Mouse (Mus musculus) heart, adult 2 months (tissue): ENCODE measurements around the gene Taar6. TPM values are rescaled to one million over a fixed set of nuclear protein-coding genes. Genes with fewer than 3 reads are reported as not detected.
A peak's percentile ranks its signal among the peaks of the same experiment; 100 is the strongest.

Experiments used
- DNase-seq, 2 experiments: peaks; one replicate each; pipeline ENCODE4 v3.0.0; 2021
- H3K27ac ChIP-seq: fragments of 200-600 bp; 2 replicates; pipeline ENCODE4 v1.8.1; 2022
- H3K27me3 ChIP-seq: fragments of 200-500 bp; 2 replicates; pipeline ENCODE4 v1.6.1; 2012; ENCODE audit warnings: mild to moderate bottlenecking, low read length, inconsistent platforms, mixed read lengths; ENCODE audit not compliant: control insufficient read depth, insufficient read depth
- H3K36me3 ChIP-seq: fragments of 200-500 bp; 2 replicates; pipeline ENCODE4 v1.6.1; 2012; ENCODE audit warnings: low read length, inconsistent platforms; ENCODE audit not compliant: control insufficient read depth, insufficient read depth
- H3K4me1 ChIP-seq: fragments of 200-500 bp; 2 replicates; pipeline ENCODE4 v1.6.1; 2011; ENCODE audit warnings: low read length; ENCODE audit not compliant: control insufficient read depth, insufficient read depth
- H3K4me3 ChIP-seq: fragments of 200-600 bp; 2 replicates; pipeline ENCODE4 v1.8.1; 2022
- H3K79me2 ChIP-seq: fragments of 200-500 bp; replicated peaks from 2 replicates; pipeline ENCODE4 v1.6.1; 2012; ENCODE audit warnings: mild to moderate bottlenecking, inconsistent platforms, low read length, moderate library complexity, mixed read lengths; ENCODE audit not compliant: control insufficient read depth, insufficient read depth
- H3K9ac ChIP-seq: fragments of 200-500 bp; 2 replicates; pipeline ENCODE4 v1.6.1; 2012; ENCODE audit warnings: low read depth, mild to moderate bottlenecking, control low read depth, inconsistent platforms, low read length, mixed read lengths
- CTCF ChIP-seq: fragments of 200-600 bp; IDR thresholded peaks from 2 replicates; pipeline ENCODE4 v1.8.1; 2022; ENCODE audit warnings: antibody characterized with exemption, mild to moderate bottlenecking, moderate library complexity
- EP300 ChIP-seq: fragments of 200-500 bp; IDR thresholded peaks from 2 replicates; pipeline ENCODE4 v1.6.1; 2011; ENCODE audit warnings: low read depth, low read length, control low read depth; ENCODE audit not compliant: insufficient read depth
- POLR2A ChIP-seq: fragments of 200-500 bp; IDR thresholded peaks from 2 replicates; pipeline ENCODE4 v1.6.1; 2011; ENCODE audit warnings: mild to moderate bottlenecking, low read depth, low read length, control low read depth; ENCODE audit not compliant: insufficient read depth
- WGBS: fragments of 180-500 bp; shearing (Covaris S2); methylation state at CpG from one replicate; pipeline ENCODE4 v1.1.7; 2018; 5-methylcytosine and 5-hydroxymethylcytosine counted together
- intact Hi-C: fragments of 180-260 bp; cut with DNase I; formaldehyde crosslinking; loops from one replicate; pipeline ENCODE4 v1.15.1; 2025
- polyA plus RNA-seq: library from polyadenylated mRNA; depleted of rRNA; stranded (reverse); fragments of >200 nt; gene quantifications from 2 replicates; pipeline ENCODE4 v1.2.3, GENCODE M21; 2012
- total RNA-seq, 2 experiments: library from RNA; stranded (reverse); gene quantifications; 2 replicates each; pipeline ENCODE4 v1.2.3; 2021

Taar6 gene
- total and polyA plus RNA-seq, 3 experiments, result not detected

GRCm38 (mm10) chr10:23999639-24000038 lies 14.2 kb upstream of the Taar6 start, which contains the start of gene Taar7b:
Taar7b (plus strand) TSS chr10:23999939.
- no peaks in the 10 kb centered on the region for H3K36me3 ChIP-seq
- intact Hi-C loops, result no loop called here
- no peak within 1 kb of the TSS for H3K27ac ChIP-seq
- WGBS, result 65% methylated on average over 1 of the region's 1 CpGs
- TF ChIP-seq EP300 (no peak), POLR2A (no peak), CTCF (no peak)
- no peaks in the 10 kb centered on the region for H3K4me1 ChIP-seq
- no peak within 1 kb of the TSS for H3K9ac ChIP-seq
- H3K79me2 ChIP-seq, result no peaks in the 10 kb centered on the region
- no peaks in the 10 kb centered on the region for H3K27me3 ChIP-seq
- no peak for DNase-seq
- H3K4me3 ChIP-seq, result no peak within 1 kb of the TSS

- no peak for DNase-seq
- H3K36me3 ChIP-seq, result no peaks in the 10 kb centered on the region
- no peaks in the 10 kb centered on the region for H3K27me3 ChIP-seq
- no peaks in the 10 kb centered on the region for H3K4me1 ChIP-seq
- no peak within 1 kb of the TSS for H3K4me3 ChIP-seq
- TF ChIP-seq EP300 (no peak), POLR2A (no peak), CTCF (no peak)
- intact Hi-C loops, result no loop called here
- no peak within 1 kb of the TSS for H3K27ac ChIP-seq
- no peaks in the 10 kb centered on the region for H3K79me2 ChIP-seq
- WGBS, result 81% methylated on average over 3 of the region's 3 CpGs
- H3K9ac ChIP-seq, result no peak within 1 kb of the TSS
Observed at GRCm38 (mm10) chr10:23993381-23993780, 7.9 kb upstream of the Taar6 start, which contains the start of gene Taar7a. Taar7a (minus strand) TSS chr10:23993481.

GRCm38 (mm10) chr10:23986419-23986818 lies 973 bp upstream of the Taar6 start:
- no peak for TF ChIP-seq EP300
- TF ChIP-seq POLR2A, result no peak
- TF ChIP-seq CTCF, result no peak
- H3K4me3 ChIP-seq, result no peak overlapping the region
- H3K27ac ChIP-seq, result no peak overlapping the region
- no peaks in the 10 kb centered on the region for H3K4me1 ChIP-seq
- no peak for DNase-seq
- H3K79me2 ChIP-seq, result no peaks in the 10 kb centered on the region
- no peak overlapping the region for H3K9ac ChIP-seq
- intact Hi-C loops, result no loop called here
- no peaks in the 10 kb centered on the region for H3K27me3 ChIP-seq
- WGBS, result 73% methylated on average over 5 of the region's 5 CpGs
- no peaks in the 10 kb centered on the region for H3K36me3 ChIP-seq

- Histone ChIP-seq H3K9ac (no peak overlapping the region), H3K4me3 (no peak overlapping the region), H3K4me1 (no peaks in the 10 kb centered on the region), H3K27ac (no peak overlapping the region), H3K79me2 (no peaks in the 10 kb centered on the region), H3K36me3 (no peaks in the 10 kb centered on the region), H3K27me3 (no peaks in the 10 kb centered on the region)
- TF ChIP-seq POLR2A, result no peak
- no peak for TF ChIP-seq EP300
- TF ChIP-seq CTCF, result peak; percentile 58
- WGBS, result 41% methylated on average over 16 of the region's 16 CpGs
- intact Hi-C loops, result loop anchor here (2.0 to 10.0 kb wide), 3 partner anchors 102 to 153 kb away; no protein-coding TSS in a partner anchor
- peak; percentile 59 to 62 for DNase-seq
Observed at GRCm38 (mm10) chr10:23978901-23979705, 6.3 kb downstream of the Taar6 start.

GRCm38 (mm10) chr10:23977958-23978357 lies 7.5 kb downstream of the Taar6 start:
- H3K27ac ChIP-seq, result no peak overlapping the region
- H3K36me3 ChIP-seq, result no peaks in the 10 kb centered on the region
- no peaks in the 10 kb centered on the region for H3K4me1 ChIP-seq
- no peak for TF ChIP-seq POLR2A
- TF ChIP-seq CTCF, result no peak
- no peak for TF ChIP-seq EP300
- no peak for DNase-seq
- WGBS, result 69% methylated on average over 4 of the region's 4 CpGs
- H3K79me2 ChIP-seq, result no peaks in the 10 kb centered on the region
- H3K9ac ChIP-seq, result no peak overlapping the region
- no peak overlapping the region for H3K4me3 ChIP-seq
- H3K27me3 ChIP-seq, result no peaks in the 10 kb centered on the region
- intact Hi-C loops, result loop anchor here (2.0 to 10.0 kb wide), 3 partner anchors 103 to 154 kb away; no protein-coding TSS in a partner anchor

GRCm38 (mm10) chr10:23971256-23971655 lies 14.2 kb downstream of the Taar6 start:
- H3K27ac ChIP-seq, result no peak overlapping the region
- no peak for TF ChIP-seq CTCF
- no peak for TF ChIP-seq EP300
- no peak overlapping the region for H3K9ac ChIP-seq
- H3K4me3 ChIP-seq, result no peak overlapping the region
- intact Hi-C loops, result loop anchor here (10.0 kb wide), 1 partner anchor 144 kb away; no protein-coding TSS in a partner anchor
- DNase-seq, result no peak
- WGBS, result 80% methylated on average over 5 of the region's 5 CpGs
- no peaks in the 10 kb centered on the region for H3K4me1 ChIP-seq
- no peaks in the 10 kb centered on the region for H3K36me3 ChIP-seq
- H3K79me2 ChIP-seq, result no peaks in the 10 kb centered on the region
- H3K27me3 ChIP-seq, result no peaks in the 10 kb centered on the region
